Mouse (Mus musculus) embryonic facial prominence, embryonic 11.5 days (tissue): ENCODE data around the gene Rptor. TPM values are rescaled to one million over a fixed set of nuclear protein-coding genes. Genes with fewer than 3 reads are reported as not detected.

Source experiments
- ATAC-seq: fragments of 200-750 bp; cut with Nextera tagmentation; replicated peaks from 2 replicates; pipeline ENCODE4 v1.8.0; 2017; ENCODE audit warnings: low read depth; ENCODE audit not compliant: insufficient number of reproducible peaks, low FRiP score, low TSS enrichment
- DNase-seq: peaks from one replicate; pipeline ENCODE4 v3.0.0-alpha.2; 2015; ENCODE audit warnings: low spot score
- H3K27ac ChIP-seq: fragments of 300-500 bp; sonication (generic); replicated peaks from 2 replicates; pipeline ENCODE4 v1.5.1; 2014; ENCODE audit warnings: mild to moderate bottlenecking, low read depth, low read length, control low read depth
- H3K27me3 ChIP-seq: fragments of 300-500 bp; sonication (generic); 2 replicates; pipeline ENCODE4 v1.6.1; 2014; ENCODE audit warnings: mild to moderate bottlenecking, low read length, moderate library complexity, mixed read lengths; ENCODE audit not compliant: control insufficient read depth, insufficient read depth
- H3K36me3 ChIP-seq: fragments of 300-500 bp; sonication (generic); replicated peaks from 2 replicates; pipeline ENCODE4 v1.6.1; 2014; ENCODE audit warnings: low read depth, mild to moderate bottlenecking, low read length, moderate library complexity, mixed read lengths; ENCODE audit not compliant: control insufficient read depth, insufficient read depth
- H3K4me1 ChIP-seq: fragments of 300-500 bp; sonication (generic); 2 replicates; pipeline ENCODE4 v1.6.1; 2014; ENCODE audit warnings: low read length, mixed read lengths; ENCODE audit not compliant: control insufficient read depth, insufficient read depth
- H3K4me2 ChIP-seq: fragments of 300-500 bp; sonication (generic); 2 replicates; pipeline ENCODE4 v1.6.1; 2014; ENCODE audit warnings: low read depth, mild to moderate bottlenecking, control low read depth, low read length, moderate library complexity
- H3K4me3 ChIP-seq: fragments of 300-500 bp; sonication (generic); 2 replicates; pipeline ENCODE4 v1.5.1; 2014; ENCODE audit warnings: low read depth, low read length, control low read depth
- H3K9ac ChIP-seq: fragments of 300-500 bp; sonication (generic); replicated peaks from 2 replicates; pipeline ENCODE4 v1.6.1; 2014; ENCODE audit warnings: mild to moderate bottlenecking, control low read depth, low read length
- H3K9me3 ChIP-seq: fragments of 300-500 bp; sonication (generic); replicated peaks from 2 replicates; pipeline ENCODE4 v1.6.1; 2016; ENCODE audit warnings: mild to moderate bottlenecking, low read length, inconsistent platforms, mixed read lengths; ENCODE audit not compliant: control insufficient read depth
- WGBS: fragments of 180-500 bp; shearing (Covaris S2); extraction: QIAGEN DNeasy Blood & Tissue Kit; methylation state at CpG from one replicate; pipeline ENCODE4 v1.1.7; 2014; 5-methylcytosine and 5-hydroxymethylcytosine counted together
- polyA plus RNA-seq: library from polyadenylated mRNA; unstranded; fragments of >200 nt; fragmentation: Nextera tagmentation; extraction: Ambion mirVana; gene quantifications from 2 replicates; pipeline ENCODE4 v1.2.1, GENCODE M21; 2014

Gene Rptor
- polyA plus RNA-seq, 1 experiment from 2014 or later: 10.1 TPM

DNA sequence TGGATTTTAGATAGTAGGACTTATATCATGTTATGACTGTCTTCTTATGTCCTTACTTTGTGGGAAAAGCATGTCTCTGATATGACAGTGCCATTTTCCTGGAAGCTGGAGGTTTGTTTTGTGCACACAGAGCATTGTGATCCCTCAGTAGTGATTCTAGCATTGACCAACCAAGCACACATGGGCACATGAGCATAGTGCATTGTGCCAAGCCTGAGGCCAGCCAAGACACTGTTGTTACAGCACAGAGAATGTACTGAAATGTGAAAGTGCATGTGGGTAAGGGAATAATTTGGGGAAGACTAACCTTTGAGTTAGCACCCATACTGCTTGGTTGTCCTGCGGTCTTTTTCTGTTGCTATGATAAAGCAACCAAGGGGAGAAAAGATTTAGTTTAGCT is 191.3 kb downstream of the Rptor start:
- H3K27me3 ChIP-seq: no peaks in the 10 kb centered on the region
- H3K4me2 ChIP-seq: no peak overlapping the region
- no peaks in the 10 kb centered on the region for H3K36me3 ChIP-seq
- ATAC-seq (no peak), DNase-seq (no peak)
- H3K27ac ChIP-seq: no peak overlapping the region
- H3K4me3 ChIP-seq: no peak overlapping the region
- 100% methylated on average over 1 of the region's 1 CpGs for WGBS
- H3K9ac ChIP-seq: no peak overlapping the region
- H3K4me1 ChIP-seq: peaks cover 3% of the 10 kb centered on the region
- no peaks in the 10 kb centered on the region for H3K9me3 ChIP-seq

DNA sequence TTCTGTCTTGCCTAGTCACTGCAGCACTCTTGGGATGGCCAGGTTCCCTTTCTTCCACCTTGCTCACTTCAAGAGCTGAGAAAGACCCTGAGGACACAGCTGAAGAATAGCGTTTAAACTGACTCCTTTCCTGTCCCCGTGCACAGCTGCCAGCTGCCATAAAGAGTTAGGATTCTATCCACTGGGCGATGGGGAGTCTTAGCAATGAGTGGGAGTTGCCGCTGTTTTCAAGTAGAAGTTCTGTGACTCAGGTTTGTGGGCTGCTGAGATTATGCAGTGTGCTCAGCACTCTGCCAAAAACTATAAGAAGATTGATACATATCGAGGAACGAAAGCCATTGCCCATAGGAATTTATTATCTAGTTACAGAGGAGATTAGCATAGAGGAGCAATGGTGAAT is 192.0 kb downstream of the Rptor start:
- no peak for DNase-seq
- H3K27me3 ChIP-seq: no peaks in the 10 kb centered on the region
- 87% methylated on average over 6 of the region's 6 CpGs for WGBS

DNA sequence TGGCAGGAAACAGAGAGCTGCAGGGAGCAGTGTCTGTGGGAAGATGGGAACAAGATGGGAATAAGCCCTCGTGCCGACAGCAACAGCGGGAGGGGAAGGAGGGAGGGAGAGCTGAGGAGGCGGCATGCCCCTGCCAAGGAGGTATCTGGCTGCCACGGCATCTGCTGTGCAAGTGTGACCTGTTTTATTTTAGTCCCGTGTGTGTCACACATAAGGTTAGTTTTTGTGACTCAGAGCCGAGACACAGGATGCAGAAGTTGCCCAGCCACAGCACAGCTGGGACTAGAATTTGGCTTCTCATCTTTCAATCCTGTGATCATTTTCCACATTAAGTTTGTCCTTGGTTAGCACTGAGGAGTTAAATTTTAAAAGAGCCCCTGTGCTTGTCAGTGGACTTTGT is 193.7 kb downstream of the Rptor start:
- Histone ChIP-seq H3K36me3 (no peaks in the 10 kb centered on the region), H3K4me1 (peaks cover 3% of the 10 kb centered on the region), H3K9ac (no peak overlapping the region), H3K4me3 (no peak overlapping the region), H3K27ac (no peak overlapping the region), H3K9me3 (no peaks in the 10 kb centered on the region), H3K27me3 (no peaks in the 10 kb centered on the region), H3K4me2 (no peak overlapping the region)
- no peak for DNase-seq
- ATAC-seq: no peak
- WGBS: 32% methylated on average over 7 of the region's 7 CpGs

More for the DNA sequence above, 192.0 kb downstream of the Rptor start:
- no peak for ATAC-seq
- H3K4me3 ChIP-seq: no peak overlapping the region
- H3K4me1 ChIP-seq: peaks cover 3% of the 10 kb centered on the region
- no peak overlapping the region for H3K4me2 ChIP-seq
- H3K9ac ChIP-seq: no peak overlapping the region
- no peak overlapping the region for H3K27ac ChIP-seq
- H3K9me3 ChIP-seq: no peaks in the 10 kb centered on the region
- H3K36me3 ChIP-seq: no peaks in the 10 kb centered on the region

DNA sequence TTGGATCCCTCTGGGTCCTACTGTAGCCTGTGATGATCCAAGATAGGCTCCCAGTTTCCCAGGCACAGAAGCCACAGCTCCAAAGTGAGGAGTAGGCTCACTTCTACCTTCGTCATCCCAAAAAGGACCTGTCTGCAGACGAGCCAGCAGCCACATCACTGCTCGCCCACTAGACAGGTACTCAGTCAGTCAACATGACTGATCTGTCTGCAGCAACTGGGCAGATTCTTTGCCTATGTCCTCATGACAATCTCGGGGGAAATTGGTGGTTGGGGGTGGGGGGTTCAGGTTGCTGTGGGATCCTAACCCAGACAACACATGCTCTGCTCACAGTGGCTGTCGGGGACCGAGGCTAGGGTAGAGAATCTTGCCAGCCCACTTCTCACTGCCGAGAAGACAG is 194.1 kb downstream of the Rptor start:
- H3K27ac ChIP-seq: no peak overlapping the region
- peaks cover 3% of the 10 kb centered on the region for H3K4me1 ChIP-seq

DNA sequence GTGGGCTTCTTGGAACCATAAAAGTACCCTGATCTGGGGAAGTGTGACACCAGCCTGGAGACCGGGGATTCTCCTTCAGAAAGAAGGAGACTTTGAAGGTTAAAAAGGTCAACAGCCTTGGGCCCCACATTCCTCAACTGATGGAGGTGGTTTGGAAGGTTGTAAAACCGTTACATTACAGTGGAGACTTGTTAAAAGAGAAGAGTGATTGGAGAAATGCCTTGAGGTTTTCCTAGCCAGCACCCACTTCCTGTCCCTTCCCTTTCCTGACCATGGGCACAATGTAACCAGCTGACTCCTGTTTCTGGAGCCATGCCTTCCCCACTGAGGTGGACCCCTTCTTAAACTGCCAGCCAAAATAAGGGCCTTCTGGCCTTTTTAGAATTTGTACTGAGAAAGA is 196.8 kb downstream of the Rptor start:
- no peak for DNase-seq
- H3K4me1 ChIP-seq: peaks cover 3% of the 10 kb centered on the region
- no peak overlapping the region for H3K9ac ChIP-seq
- H3K9me3 ChIP-seq: no peaks in the 10 kb centered on the region
- H3K27me3 ChIP-seq: no peaks in the 10 kb centered on the region
- no peak for ATAC-seq
- H3K4me3 ChIP-seq: no peak overlapping the region
- H3K27ac ChIP-seq: no peak overlapping the region
- 42% methylated on average over 2 of the region's 2 CpGs for WGBS
- no peaks in the 10 kb centered on the region for H3K36me3 ChIP-seq
- H3K4me2 ChIP-seq: no peak overlapping the region

More for the DNA sequence above, 194.1 kb downstream of the Rptor start:
- no peak overlapping the region for H3K4me3 ChIP-seq
- WGBS: 85% methylated on average over 7 of the region's 7 CpGs
- no peaks in the 10 kb centered on the region for H3K36me3 ChIP-seq
- no peak overlapping the region for H3K9ac ChIP-seq
- ATAC-seq (no peak), DNase-seq (no peak)
- no peaks in the 10 kb centered on the region for H3K27me3 ChIP-seq
- H3K9me3 ChIP-seq: no peaks in the 10 kb centered on the region
- no peak overlapping the region for H3K4me2 ChIP-seq

DNA sequence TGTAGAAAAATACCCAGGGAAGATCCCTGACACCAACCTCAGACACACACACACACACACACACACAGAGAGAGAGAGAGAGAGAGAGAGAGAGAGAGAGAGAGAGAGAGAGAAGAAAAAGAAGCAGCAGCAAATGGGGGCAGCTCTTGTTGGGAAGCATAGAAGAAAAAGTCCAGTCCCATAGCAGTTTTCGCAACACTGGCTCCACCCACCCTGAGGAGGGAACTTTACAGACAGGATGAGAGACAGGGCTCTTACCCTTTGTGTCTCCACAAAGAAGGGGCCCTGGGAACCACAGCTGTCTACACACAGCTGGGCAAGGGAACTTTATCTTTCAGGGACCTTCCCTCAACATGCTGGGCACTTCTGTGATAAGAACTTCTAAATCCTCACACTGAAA is 199.2 kb downstream of the Rptor start:
- DNase-seq (no peak), ATAC-seq (no peak)
- Histone ChIP-seq H3K9me3 (no peaks in the 10 kb centered on the region), H3K4me1 (no peaks in the 10 kb centered on the region), H3K4me3 (no peak overlapping the region), H3K9ac (no peak overlapping the region), H3K36me3 (no peaks in the 10 kb centered on the region), H3K27me3 (no peaks in the 10 kb centered on the region), H3K4me2 (no peak overlapping the region), H3K27ac (no peak overlapping the region)
- 55% methylated on average over 1 of the region's 1 CpGs for whole genome bisulfite sequencing

DNA sequence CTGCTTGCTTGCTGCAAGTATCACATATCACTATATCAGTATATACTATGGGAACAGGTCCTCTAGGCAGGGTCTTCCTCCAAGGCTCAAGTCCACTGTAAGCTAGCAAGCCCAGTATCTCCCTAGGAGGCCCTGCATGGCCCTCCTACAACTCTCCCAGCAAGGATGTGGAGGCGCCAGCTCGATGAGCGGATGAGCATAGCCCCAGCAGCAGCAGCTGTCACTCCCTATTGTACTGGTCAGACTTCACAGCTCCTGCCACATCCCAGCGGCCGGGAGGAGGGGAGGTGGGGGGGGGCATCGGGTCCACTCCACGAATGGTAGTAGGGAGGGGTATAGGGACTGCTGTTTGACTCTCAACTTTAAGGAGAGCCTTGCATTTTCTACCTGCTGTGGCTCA is 200.2 kb downstream of the Rptor start:
- no peaks in the 10 kb centered on the region for H3K27me3 ChIP-seq
- WGBS: 71% methylated on average over 7 of the region's 7 CpGs
- no peak overlapping the region for H3K9ac ChIP-seq
- no peak overlapping the region for H3K4me3 ChIP-seq
- DNase-seq (no peak), ATAC-seq (no peak)
- H3K36me3 ChIP-seq: no peaks in the 10 kb centered on the region
- H3K27ac ChIP-seq: no peak overlapping the region
- no peaks in the 10 kb centered on the region for H3K4me1 ChIP-seq
- no peak overlapping the region for H3K4me2 ChIP-seq
- no peaks in the 10 kb centered on the region for H3K9me3 ChIP-seq

DNA sequence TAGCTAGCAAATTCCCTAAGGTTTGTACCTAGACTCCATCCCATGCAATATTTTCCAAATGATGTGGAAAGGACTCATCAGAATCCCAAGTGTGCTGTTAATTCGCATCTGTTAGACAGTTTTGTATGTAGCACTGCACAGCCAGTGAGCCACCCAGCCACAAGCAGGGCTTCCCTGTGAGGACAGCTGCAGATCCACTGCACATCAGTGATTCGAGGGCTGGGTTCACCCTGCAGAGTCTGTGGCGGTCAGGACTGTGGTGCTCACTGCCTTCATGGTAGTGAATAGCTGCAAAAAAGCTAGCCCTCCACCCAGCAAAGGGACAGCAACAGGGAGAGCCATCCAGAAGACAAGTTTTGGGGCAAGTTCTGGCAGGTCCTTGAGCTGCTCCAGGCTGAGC is 201.7 kb downstream of the Rptor start:
- 90% methylated on average over 3 of the region's 3 CpGs for WGBS
- H3K4me2 ChIP-seq: no peak overlapping the region
- H3K27ac ChIP-seq: no peak overlapping the region
- no peaks in the 10 kb centered on the region for H3K9me3 ChIP-seq
- no peak for DNase-seq
- no peaks in the 10 kb centered on the region for H3K4me1 ChIP-seq
- no peaks in the 10 kb centered on the region for H3K27me3 ChIP-seq
- no peak overlapping the region for H3K4me3 ChIP-seq
- no peak overlapping the region for H3K9ac ChIP-seq
- no peak for ATAC-seq
- H3K36me3 ChIP-seq: no peaks in the 10 kb centered on the region
